Mouse (Mus musculus) induced T-regulatory cell, adult 2 months (primary cell): ENCODE results near the gene Plg.
A peak's percentile ranks its signal among the peaks of the same experiment; 100 is the strongest.

Experiments
- DNase-seq: peaks from one replicate; pipeline ENCODE4 v3.0.0-alpha.2; 2012; ENCODE audit warnings: low read depth

Gene Plg

GRCm38 (mm10) chr17:12452862-12453531 lies 74.6 kb downstream of the Plg start:
- DNase-seq = no peak

GRCm38 (mm10) chr17:12453691-12454090 lies 75.3 kb downstream of the Plg start:
- DNase-seq = no peak

- DNase-seq = peak; percentile 30
Measured at GRCm38 (mm10) chr17:12455143-12455790, 76.9 kb downstream of the Plg start.

- DNase-seq = peak; percentile 6
Measured at GRCm38 (mm10) chr17:12461168-12461567, 82.8 kb downstream of the Plg start.

GRCm38 (mm10) chr17:12466501-12467000 lies 88.1 kb downstream of the Plg start:
- no peak for DNase-seq

- DNase-seq = no peak
Measured at GRCm38 (mm10) chr17:12467642-12468041, 89.2 kb downstream of the Plg start.

- no peak for DNase-seq
Measured at GRCm38 (mm10) chr17:12468745-12469144, 90.3 kb downstream of the Plg start.
